Mouse (Mus musculus): ENCODE data around the gene Gm45623.

DNA sequence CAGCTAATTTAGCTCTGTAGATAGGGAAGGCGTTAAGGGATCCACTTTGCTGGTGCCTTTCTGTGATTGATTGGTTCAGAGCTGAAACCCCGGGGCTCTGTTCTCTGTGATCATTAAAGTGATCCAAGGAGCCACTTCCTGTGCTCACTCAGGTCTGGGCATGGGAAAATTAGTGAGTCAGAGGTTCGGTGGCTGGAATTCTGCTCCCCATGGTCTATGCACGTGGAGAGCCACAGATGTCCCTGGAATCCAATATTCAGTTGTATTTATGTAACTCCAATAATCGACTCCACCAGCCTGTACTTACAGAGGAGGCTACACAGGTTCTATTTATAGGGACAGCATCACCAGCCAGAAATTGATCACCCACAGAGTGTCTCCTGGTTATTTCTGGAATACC is 12.6 kb upstream of the Gm45623 start:
- TF ChIP-seq CTCF (IDR thresholded peaks at IDR 0.05; ENCODE audit: borderline replicate concordance, extremely low read depth, insufficient read depth, insufficient read length) (no peak), POLR2A (IDR thresholded peaks at IDR 0.05; ENCODE audit: borderline replicate concordance, extremely low read depth, insufficient read depth, insufficient read length, poor library complexity, severe bottlenecking) (no peak)

Data from brain, embryonic 14.5 days (tissue).